Mouse (Mus musculus): ENCODE results near the gene Gm29276. TPM values are rescaled to one million over a fixed set of nuclear protein-coding genes. Genes with fewer than 3 reads are reported as not detected.

The Gm29276 gene
- not detected for total RNA-seq (2023)

DNA sequence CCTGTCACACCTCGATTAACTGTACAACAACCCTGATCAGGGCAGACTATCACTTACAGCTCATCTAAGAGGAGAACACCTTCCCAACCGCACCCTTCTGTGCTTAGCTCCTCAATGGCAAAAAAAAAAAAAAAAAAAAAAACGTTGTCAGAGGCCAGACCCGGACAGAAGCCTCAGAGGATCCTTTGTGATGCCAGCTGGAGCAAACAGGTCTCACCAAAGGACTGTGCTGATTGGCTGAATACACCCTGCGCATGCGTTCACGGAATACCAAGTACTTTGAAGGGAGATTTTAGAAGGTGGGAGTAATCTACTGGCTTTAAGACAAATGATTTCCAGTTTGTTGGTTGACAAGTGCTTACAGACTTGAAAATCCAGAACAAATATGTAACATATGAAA, at the start of gene Gm29276:
TSS of gene Gm29276 (minus strand) at position 101 of the 400 bp plus-strand sequence.

Data from neutrophil, adult 59 days (primary cell).